In genomic region chr6:114144447-114145105, GRCm38 (mm10) we compare ENCODE assay signal across 29 mouse cellular contexts. TPM values are rescaled to one million over a fixed set of nuclear protein-coding genes. Genes with fewer than 3 reads are reported as not detected.
DNase-seq lines count a peak whose midpoint lies in the region; ATAC-seq and TF ChIP-seq lines count a peak whose summit lies in the region.
"Had no signal": no experiment of that assay in that cellular context is flagged by ENCODE, and none has a peak within 500 bp of the region (broad histone marks: within the 10 kb centered on the region; RNA-seq: fewer than 3 reads in every experiment).

No protein-coding gene starts in this region.

- 41% methylated on average over 6 of the region's 6 CpGs for WGBS in forebrain, embryonic 13.5 days
- 69% methylated on average over 6 of the region's 6 CpGs for WGBS in forebrain, embryonic 11.5 days
- 49% methylated on average over 6 of the region's 6 CpGs for WGBS in hindbrain, embryonic 16.5 days
- 55% methylated on average over 6 of the region's 6 CpGs for WGBS in hindbrain, embryonic 14.5 days
- 43% methylated on average over 6 of the region's 6 CpGs for WGBS in midbrain, embryonic 15.5 days
- WGBS in midbrain, embryonic 10.5 days, result 71% methylated on average over 6 of the region's 6 CpGs
- WGBS in forebrain, postnatal 0 days, result 24% methylated on average over 6 of the region's 6 CpGs

- H3K27me3 ChIP-seq in forebrain, embryonic 13.5 days, result no peaks in the 10 kb centered on the region
- no peaks in the 10 kb centered on the region for H3K27me3 ChIP-seq in forebrain, embryonic 11.5 days (ENCODE audit: control insufficient read depth, insufficient read depth, low read length)
- H3K27me3 ChIP-seq in hindbrain, embryonic 16.5 days (replicated peaks; ENCODE audit: control insufficient read depth, insufficient read depth, low read length), result no peaks in the 10 kb centered on the region
- H3K27me3 ChIP-seq in hindbrain, embryonic 14.5 days (ENCODE audit: control insufficient read depth, insufficient read depth, low read length), result no peaks in the 10 kb centered on the region
- peaks cover 10% of the 10 kb centered on the region; the same call in 1 of the 2 replicates for H3K27me3 ChIP-seq in midbrain, embryonic 15.5 days (replicated peaks)
- peaks cover 58% of the 10 kb centered on the region for H3K27me3 ChIP-seq in midbrain, embryonic 10.5 days (ENCODE audit: low read depth, poor library complexity, severe bottlenecking)
- no peaks in the 10 kb centered on the region for H3K27me3 ChIP-seq in forebrain, postnatal 0 days (ENCODE audit: insufficient read depth, low read length)
- H3K27me3 ChIP-seq: embryonic facial prominence, embryonic 13.5 days; limb, embryonic 13.5 days had no signal

- peaks cover 5% of the 10 kb centered on the region; the same call in 1 of the 2 replicates for H3K9me3 ChIP-seq in forebrain, embryonic 13.5 days (replicated peaks)
- no peaks in the 10 kb centered on the region for H3K9me3 ChIP-seq in forebrain, embryonic 11.5 days (ENCODE audit: control insufficient read depth, low read length)
- no peaks in the 10 kb centered on the region for H3K9me3 ChIP-seq in hindbrain, embryonic 16.5 days (ENCODE audit: control insufficient read depth, low read length)
- no peaks in the 10 kb centered on the region for H3K9me3 ChIP-seq in hindbrain, embryonic 14.5 days (ENCODE audit: control insufficient read depth, low read length)
- no peaks in the 10 kb centered on the region for H3K9me3 ChIP-seq in midbrain, embryonic 15.5 days
- H3K9me3 ChIP-seq in midbrain, embryonic 10.5 days (replicated peaks), result peaks cover 7% of the 10 kb centered on the region; the same call in 1 of the 2 replicates
- no peaks in the 10 kb centered on the region for H3K9me3 ChIP-seq in forebrain, postnatal 0 days (ENCODE audit: low read length)
- H3K9me3 ChIP-seq: embryonic facial prominence, embryonic 13.5 days; limb, embryonic 13.5 days had no signal

- no peak overlapping the region for H3K4me2 ChIP-seq in forebrain, embryonic 13.5 days
- H3K4me2 ChIP-seq in forebrain, embryonic 11.5 days (ENCODE audit: low read depth, low read length, severe bottlenecking), result no peak overlapping the region
- no peak overlapping the region for H3K4me2 ChIP-seq in hindbrain, embryonic 16.5 days (ENCODE audit: low read length)
- H3K4me2 ChIP-seq in hindbrain, embryonic 14.5 days (replicated peaks), result no peak overlapping the region
- no peak overlapping the region for H3K4me2 ChIP-seq in midbrain, embryonic 15.5 days
- H3K4me2 ChIP-seq in forebrain, postnatal 0 days (ENCODE audit: low read depth), result no peak overlapping the region
- H3K4me2 ChIP-seq: embryonic facial prominence, embryonic 13.5 days; limb, embryonic 13.5 days; liver, embryonic 11.5 days had no signal

- no peak overlapping the region for H3K4me3 ChIP-seq in forebrain, embryonic 13.5 days
- no peak overlapping the region for H3K4me3 ChIP-seq in forebrain, embryonic 11.5 days (ENCODE audit: low read depth, low read length)
- H3K4me3 ChIP-seq in hindbrain, embryonic 16.5 days (ENCODE audit: low read length), result no peak overlapping the region
- H3K4me3 ChIP-seq in hindbrain, embryonic 14.5 days (replicated peaks; ENCODE audit: low read length), result no peak overlapping the region
- no peak overlapping the region for H3K4me3 ChIP-seq in midbrain, embryonic 15.5 days
- no peak overlapping the region for H3K4me3 ChIP-seq in midbrain, embryonic 10.5 days
- H3K4me3 ChIP-seq in forebrain, postnatal 0 days (ENCODE audit: low read depth, low read length), result no peak overlapping the region
- H3K4me3 ChIP-seq: embryonic facial prominence, embryonic 13.5 days; limb, embryonic 13.5 days had no signal

- TF ChIP-seq CTCF in forebrain, postnatal 0 days (IDR thresholded peaks at IDR 0.05; ENCODE audit: low read depth), result no peak

- ATAC-seq in forebrain, embryonic 13.5 days, result 0 out of 2 replicates have a peak, but pooled peaks have one; percentile 36
- ATAC-seq in forebrain, embryonic 11.5 days (replicated peaks; ENCODE audit: low FRiP score), result no peak
- peak; percentile 71 for ATAC-seq in hindbrain, embryonic 16.5 days
- no peak for ATAC-seq in hindbrain, embryonic 14.5 days (ENCODE audit: low FRiP score)
- ATAC-seq in midbrain, embryonic 15.5 days (replicated peaks), result 0 out of 2 replicates have a peak, but pooled peaks have one; percentile 20
- peak; percentile 29 for ATAC-seq in forebrain, postnatal 0 days
- ATAC-seq: intestine, postnatal 0 days had no signal

- H3K27ac ChIP-seq in forebrain, embryonic 13.5 days, result peak overlapping the region; percentile 14; the same call in 1 of the 2 replicates
- no peak overlapping the region for H3K27ac ChIP-seq in forebrain, embryonic 11.5 days (ENCODE audit: low read depth, low read length)
- H3K27ac ChIP-seq in hindbrain, embryonic 16.5 days (ENCODE audit: low read depth, low read length), result no peak overlapping the region
- H3K27ac ChIP-seq in hindbrain, embryonic 14.5 days, result no peak overlapping the region
- H3K27ac ChIP-seq in midbrain, embryonic 15.5 days, result no peak overlapping the region
- no peak overlapping the region for H3K27ac ChIP-seq in midbrain, embryonic 10.5 days (replicated peaks)
- peak overlapping the region; percentile 79 for H3K27ac ChIP-seq in forebrain, postnatal 0 days (ENCODE audit: low read depth, low read length)
- H3K27ac ChIP-seq: embryonic facial prominence, embryonic 13.5 days; limb, embryonic 13.5 days had no signal

- peaks cover 19% of the 10 kb centered on the region for H3K4me1 ChIP-seq in forebrain, embryonic 13.5 days
- no peaks in the 10 kb centered on the region for H3K4me1 ChIP-seq in forebrain, embryonic 11.5 days (replicated peaks; ENCODE audit: control insufficient read depth, insufficient read depth, low read length)
- no peaks in the 10 kb centered on the region for H3K4me1 ChIP-seq in hindbrain, embryonic 16.5 days (ENCODE audit: control insufficient read depth, insufficient read depth, low read depth, low read length)
- peaks cover 3% of the 10 kb centered on the region; the same call in 1 of the 2 replicates for H3K4me1 ChIP-seq in hindbrain, embryonic 14.5 days (replicated peaks; ENCODE audit: control insufficient read depth, insufficient read depth, low read length)
- peaks cover 11% of the 10 kb centered on the region for H3K4me1 ChIP-seq in midbrain, embryonic 15.5 days
- H3K4me1 ChIP-seq in midbrain, embryonic 10.5 days, result peaks cover 19% of the 10 kb centered on the region
- peaks cover 16% of the 10 kb centered on the region for H3K4me1 ChIP-seq in forebrain, postnatal 0 days (ENCODE audit: insufficient read depth)
- H3K4me1 ChIP-seq: embryonic facial prominence, embryonic 13.5 days; limb, embryonic 13.5 days had no signal

- no peak for DNase-seq in forebrain, embryonic 11.5 days (ENCODE audit: low spot score)
- no peak for DNase-seq in hindbrain, embryonic 14.5 days (ENCODE audit: low spot score)
- no peak for DNase-seq in midbrain, embryonic 10.5 days (ENCODE audit: low spot score)
- DNase-seq in forebrain, postnatal 0 days, result peak; percentile 46
- no peak for DNase-seq in gastrocnemius, postnatal 4 days (ENCODE audit: low spot score in 2 of 2)
- DNase-seq: adrenal gland, adult 8-10 months; cerebellum, adult 11-12 months; cerebellum, adult 9-11 months; gastrocnemius, postnatal 10 days; heart, postnatal 14 days; kidney, adult 9 months; kidney, postnatal 10 days; lung, postnatal 36 days; spleen, adult 18-20 months; thymus, postnatal 14 days had no signal

- H3K36me3 ChIP-seq in forebrain, embryonic 13.5 days (ENCODE audit: poor library complexity, severe bottlenecking), result no peaks in the 10 kb centered on the region
- H3K36me3 ChIP-seq in forebrain, embryonic 11.5 days (ENCODE audit: control insufficient read depth, insufficient read depth, low read length), result no peaks in the 10 kb centered on the region
- H3K36me3 ChIP-seq in hindbrain, embryonic 16.5 days (ENCODE audit: control insufficient read depth, insufficient read depth, low read length), result no peaks in the 10 kb centered on the region; the same call in 1 of the 2 replicates
- no peaks in the 10 kb centered on the region for H3K36me3 ChIP-seq in hindbrain, embryonic 14.5 days (replicated peaks; ENCODE audit: control insufficient read depth, insufficient read depth)
- no peaks in the 10 kb centered on the region for H3K36me3 ChIP-seq in midbrain, embryonic 15.5 days (replicated peaks)
- H3K36me3 ChIP-seq in midbrain, embryonic 10.5 days, result no peaks in the 10 kb centered on the region
- peaks cover 4% of the 10 kb centered on the region; the same call in 1 of the 2 replicates for H3K36me3 ChIP-seq in forebrain, postnatal 0 days (ENCODE audit: insufficient read depth)
- H3K36me3 ChIP-seq: embryonic facial prominence, embryonic 13.5 days; G1E; limb, embryonic 13.5 days had no signal

- H3K9ac ChIP-seq in forebrain, embryonic 13.5 days, result no peak overlapping the region
- no peak overlapping the region for H3K9ac ChIP-seq in forebrain, embryonic 11.5 days (ENCODE audit: low read length)
- no peak overlapping the region for H3K9ac ChIP-seq in hindbrain, embryonic 16.5 days (ENCODE audit: low read depth, low read length)
- H3K9ac ChIP-seq in hindbrain, embryonic 14.5 days, result no peak overlapping the region
- H3K9ac ChIP-seq in midbrain, embryonic 15.5 days, result no peak overlapping the region
- H3K9ac ChIP-seq in forebrain, postnatal 0 days, result no peak overlapping the region
- H3K9ac ChIP-seq: embryonic facial prominence, embryonic 13.5 days; limb, embryonic 13.5 days had no signal

RNA-seq across cellular contexts. Expression of gene Slc6a11, which starts 13.5 kb away (rescaled TPM):
- polyA plus RNA-seq in forebrain, embryonic 13.5 days (2015; fragmentation: Nextera tagmentation; extraction: Ambion mirVana), result 2.4 and 2.6 TPM in 2 replicates
- 0.80 and 0.92 TPM in 2 replicates for polyA plus RNA-seq in forebrain, embryonic 11.5 days (2014; fragmentation: Nextera tagmentation; extraction: Ambion mirVana)
- polyA plus RNA-seq in hindbrain, embryonic 16.5 days (2015; fragmentation: Nextera tagmentation; extraction: Ambion mirVana), result 109 and 136 TPM in 2 replicates
- polyA plus RNA-seq in hindbrain, embryonic 14.5 days (2014; fragmentation: Nextera tagmentation; extraction: Ambion mirVana), result 64.0 and 78.9 TPM in 2 replicates
- polyA plus RNA-seq in midbrain, embryonic 15.5 days (2015; fragmentation: Nextera tagmentation; extraction: Ambion mirVana), result 34.0 and 37.0 TPM in 2 replicates
- polyA plus RNA-seq in midbrain, embryonic 10.5 days (2016; fragmentation: Nextera tagmentation; extraction: Ambion mirVana), result 0.59 and 0.65 TPM in 2 replicates
- total RNA-seq in forebrain, postnatal 0 days (2014; rRNA removed), result 64.4 and 86.9 TPM in 2 replicates
- polyA plus RNA-seq in forebrain, postnatal 0 days (2015; fragmentation: Nextera tagmentation; extraction: Ambion mirVana), result 45.6 and 62.9 TPM in 2 replicates
- under 1 TPM; 0.44 to 0.74 TPM for total RNA-seq in gastrocnemius, postnatal 4 days (2021)
- total RNA-seq: common myeloid progenitor, adult 5-6 weeks; granulocyte monocyte progenitor cell, adult 5-6 weeks; heart, postnatal 14 days; megakaryocyte, adult 5-6 weeks; neutrophil, adult 5-6 weeks had no signal
- polyA plus RNA-seq: G1E; heart, embryonic 14.5 days; intestine, postnatal 0 days; liver, embryonic 11.5 days; liver, embryonic 16.5 days had no signal

Comparison
In these comparisons a context has a peak if more than half of its experiments do, and no peak if none do; other contexts are left out.
1. ATAC-seq: peak in forebrain, embryonic 13.5 days (single experiment), hindbrain, embryonic 16.5 days (single experiment), midbrain, embryonic 15.5 days (single experiment) and forebrain, postnatal 0 days (single experiment); none in forebrain, embryonic 11.5 days (single experiment) and hindbrain, embryonic 14.5 days (single experiment).
2. H3K27ac ChIP-seq: peak in forebrain, embryonic 13.5 days (single experiment) and forebrain, postnatal 0 days (single experiment); none in forebrain, embryonic 11.5 days (single experiment), hindbrain, embryonic 16.5 days (single experiment), hindbrain, embryonic 14.5 days (single experiment), midbrain, embryonic 15.5 days (single experiment) and midbrain, embryonic 10.5 days (single experiment).